Mouse (Mus musculus): ENCODE data around the gene Vmn1r75.

DNA sequence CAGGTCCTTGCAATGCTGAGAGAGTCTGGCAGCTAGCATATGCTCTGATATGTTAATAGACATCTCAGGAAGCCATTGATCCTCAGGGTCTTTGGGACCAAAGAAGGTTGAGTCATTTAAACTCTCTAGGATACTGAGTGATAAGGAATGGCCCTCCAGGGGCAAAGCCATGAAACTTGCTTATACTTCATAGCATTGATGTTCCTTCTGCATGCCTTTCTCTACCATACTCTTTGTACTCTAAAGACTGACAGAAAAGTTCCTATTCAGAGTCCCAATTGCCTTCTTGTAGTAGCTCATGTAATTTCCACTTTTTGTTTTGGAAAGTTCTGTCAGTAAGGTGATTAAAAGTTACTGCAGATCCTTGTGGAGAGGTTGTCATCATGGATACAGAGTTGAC, at the start of gene Vmn1r75:
- no peak for TF ChIP-seq POLR2A (IDR thresholded peaks at IDR 0.05; ENCODE audit: low read depth, low read length)
- no peak for TF ChIP-seq CTCF (IDR thresholded peaks at IDR 0.05; ENCODE audit: extremely low read depth, insufficient read length, insufficient replicate concordance, low read depth, low read length)
